Mouse (Mus musculus) kidney, adult 11 months (tissue): Measurements from ENCODE around the gene Prrt3.
A peak's percentile ranks its signal among the peaks of the same experiment; 100 is the strongest.

Experiments
- DNase-seq: peaks from one replicate; pipeline ENCODE4 v3.0.0; 2022

The Prrt3 gene

GRCm38 (mm10) chr6:113487125-113487576 lies 14.6 kb downstream of the Prrt3 start:
- peak; percentile 56 for DNase-seq

- peak; percentile 44 for DNase-seq
Observed at GRCm38 (mm10) chr6:113483729-113484128, 18.0 kb downstream of the Prrt3 start.

GRCm38 (mm10) chr6:113483100-113483615 lies 18.6 kb downstream of the Prrt3 start, which contains the start of gene Creld1:
TSS of gene Creld1 (plus strand) at chr6:113483297.
- DNase-seq, result peak; percentile 97

GRCm38 (mm10) chr6:113482477-113483099 lies 19.1 kb downstream of the Prrt3 start:
- DNase-seq, result peak; percentile 43

GRCm38 (mm10) chr6:113480555-113481373 lies 21.0 kb downstream of the Prrt3 start:
- DNase-seq, result peak; percentile 64

GRCm38 (mm10) chr6:113478906-113479305 lies 22.8 kb downstream of the Prrt3 start:
- peak; percentile 54 for DNase-seq

- DNase-seq, result no peak
Observed at GRCm38 (mm10) chr6:113477353-113477752, 24.4 kb downstream of the Prrt3 start.

- DNase-seq, result no peak
Observed at GRCm38 (mm10) chr6:113473715-113474114, 28.0 kb downstream of the Prrt3 start.

- DNase-seq, result no peak
Observed at GRCm38 (mm10) chr6:113473246-113473645, 28.5 kb downstream of the Prrt3 start.

GRCm38 (mm10) chr6:113472061-113472460 lies 29.7 kb downstream of the Prrt3 start:
- DNase-seq, result no peak

- peak; percentile 74 for DNase-seq
Observed at GRCm38 (mm10) chr6:113471297-113471936, 30.3 kb downstream of the Prrt3 start, which contains the start of gene Il17rc. TSS of gene Il17rc (plus strand) at chr6:113471427.

GRCm38 (mm10) chr6:113469432-113469831 lies 32.3 kb downstream of the Prrt3 start:
- peak; percentile 72 for DNase-seq

GRCm38 (mm10) chr6:113469021-113469420 lies 32.7 kb downstream of the Prrt3 start:
- DNase-seq, result peak; percentile 74

GRCm38 (mm10) chr6:113468512-113468911 lies 33.2 kb downstream of the Prrt3 start:
- DNase-seq, result no peak

- DNase-seq, result no peak
Observed at GRCm38 (mm10) chr6:113465602-113466001, 36.1 kb downstream of the Prrt3 start.

- DNase-seq, result no peak
Observed at GRCm38 (mm10) chr6:113464040-113464439, 37.7 kb downstream of the Prrt3 start.

GRCm38 (mm10) chr6:113458635-113459034 lies 43.1 kb downstream of the Prrt3 start:
- peak; percentile 68 for DNase-seq

GRCm38 (mm10) chr6:113457952-113458534 lies 43.7 kb downstream of the Prrt3 start, which contains the start of gene Il17re:
TSS of gene Il17re (plus strand) at chr6:113458484.
- no peak for DNase-seq

GRCm38 (mm10) chr6:113455007-113455406 lies 46.7 kb downstream of the Prrt3 start:
- no peak for DNase-seq

- peak; percentile 35 for DNase-seq
Observed at GRCm38 (mm10) chr6:113451839-113452238, 49.9 kb downstream of the Prrt3 start.

GRCm38 (mm10) chr6:113447639-113448038 lies 54.1 kb downstream of the Prrt3 start:
- no peak for DNase-seq

GRCm38 (mm10) chr6:113444207-113444965 lies 57.3 kb downstream of the Prrt3 start:
- DNase-seq, result no peak
